Mouse (Mus musculus) Patski (cell line): ENCODE results near the gene Fdxr. TPM values are rescaled to one million over a fixed set of nuclear protein-coding genes. Genes with fewer than 3 reads are reported as not detected.

ENCODE experiments used
- ATAC-seq: fragments of 100-300 bp; one replicate; pipeline ENCODE4 v1.8.0; 2021
- CTCF ChIA-PET: fragments of 350-600 bp; sonication (Branson Sonifier 250); formaldehyde crosslinking; loops from one replicate; lab custom pipeline; 2022; ENCODE audit warnings: inconsistent platforms; lab: Charles Lee
- POLR2A ChIA-PET: fragments of 350-600 bp; sonication (Branson Sonifier 250); formaldehyde crosslinking; loops from one replicate; lab custom pipeline; 2022; ENCODE audit warnings: antibody characterized with exemption, inconsistent platforms; lab: Charles Lee
- DNase-seq: peaks from one replicate; pipeline ENCODE4 v3.0.0-alpha.2; 2011; ENCODE audit warnings: low read depth, low spot score
- H3K27me3 ChIP-seq: fragments of 371-371 bp; one replicate; pipeline ENCODE4 v1.5.1; 2021
- CTCF ChIP-seq: fragments of 100-300 bp; IDR thresholded peaks from one replicate; pipeline ENCODE4 v1.5.1; 2021
- in situ Hi-C: fragments of 300-500 bp; cut with MboI; formaldehyde crosslinking; loops from 3 replicates; pipeline ENCODE4 v1.11.1; 2018; ENCODE audit warnings: low pct_unique_long_range_greater_than_20kb, mixed read lengths
- polyA plus RNA-seq: library from polyadenylated mRNA; unstranded; gene quantifications from one replicate; pipeline ENCODE4 v1.2.3, GENCODE M21; 2021

The Fdxr gene
- polyA plus RNA-seq, 1 experiment from 2014 or later = 7.1 TPM

DNA sequence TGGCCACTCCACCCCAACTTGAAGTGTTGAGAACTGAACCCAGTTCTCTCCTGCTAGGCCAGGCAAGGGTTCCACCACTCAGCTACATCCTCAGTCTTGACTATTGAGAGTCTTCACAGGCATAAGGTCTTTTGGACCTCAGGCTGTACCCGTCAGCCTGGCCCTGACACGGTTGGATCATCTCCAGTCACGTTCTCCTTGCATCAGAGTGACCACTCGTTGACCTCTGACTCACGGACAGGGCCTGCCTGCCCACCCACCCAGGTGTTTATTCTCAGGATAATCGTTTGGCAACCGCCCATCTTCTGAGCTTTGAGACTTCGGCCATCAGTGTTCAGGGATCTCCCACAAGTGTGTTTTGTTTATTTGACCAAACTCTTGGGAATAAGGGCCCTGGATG, 26.3 kb upstream of the Fdxr start:
- ChIA-PET POLR2A (no interaction called here), CTCF (no interaction called here)
- in situ Hi-C loops = no loop called here
- TF ChIP-seq CTCF = no peak
- H3K27me3 ChIP-seq = no peaks in the 10 kb centered on the region
- ATAC-seq (no peak), DNase-seq (no peak)

DNA sequence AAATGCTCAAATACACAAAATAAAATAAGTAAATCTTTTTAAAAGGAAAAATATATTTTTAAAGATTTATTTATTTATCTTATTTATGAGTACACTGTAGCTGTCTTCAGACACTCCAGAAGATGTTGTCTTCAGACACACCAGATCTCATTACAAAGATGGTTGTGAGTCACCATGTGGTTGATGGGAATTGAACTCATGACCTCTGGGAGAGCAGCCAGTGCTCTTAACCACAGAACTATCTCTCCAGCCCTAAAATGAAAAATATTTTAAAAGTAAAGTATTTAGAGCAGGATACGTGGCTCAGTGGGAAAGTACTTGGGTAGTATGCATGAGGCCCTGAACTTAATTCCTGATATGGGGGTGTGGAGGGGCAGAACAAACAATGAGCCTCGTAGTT, 24.5 kb upstream of the Fdxr start:
- ATAC-seq (no peak), DNase-seq (no peak)
- peaks cover 11% of the 10 kb centered on the region for H3K27me3 ChIP-seq
- ChIA-PET CTCF (no interaction called here), POLR2A (no interaction called here)
- in situ Hi-C loops = no loop called here
- no peak for TF ChIP-seq CTCF

DNA sequence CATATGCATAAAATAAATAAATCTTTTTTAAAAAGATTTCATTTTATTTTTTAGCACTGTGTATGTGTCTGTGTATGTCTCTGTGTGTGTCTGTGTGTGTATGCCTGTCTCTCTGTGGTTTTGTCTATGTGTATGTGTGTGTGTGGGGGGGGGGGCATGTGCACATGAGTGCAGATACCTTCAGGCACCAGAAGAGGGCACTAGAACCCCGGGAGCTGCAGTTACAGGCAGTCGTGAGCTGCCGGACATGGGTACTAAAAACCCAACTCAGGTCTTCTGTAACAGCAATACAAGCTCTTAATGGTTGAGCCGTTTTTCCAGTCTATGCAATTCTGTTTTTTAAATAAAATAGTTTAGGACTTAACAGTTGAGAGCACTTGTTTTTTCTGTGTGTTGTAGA, 23.9 kb upstream of the Fdxr start:
- DNase-seq (no peak), ATAC-seq (no peak)
- no peak for TF ChIP-seq CTCF
- CTCF ChIA-PET = no interaction called here
- H3K27me3 ChIP-seq = peaks cover 11% of the 10 kb centered on the region
- POLR2A ChIA-PET = no interaction called here
- in situ Hi-C loops = no loop called here

DNA sequence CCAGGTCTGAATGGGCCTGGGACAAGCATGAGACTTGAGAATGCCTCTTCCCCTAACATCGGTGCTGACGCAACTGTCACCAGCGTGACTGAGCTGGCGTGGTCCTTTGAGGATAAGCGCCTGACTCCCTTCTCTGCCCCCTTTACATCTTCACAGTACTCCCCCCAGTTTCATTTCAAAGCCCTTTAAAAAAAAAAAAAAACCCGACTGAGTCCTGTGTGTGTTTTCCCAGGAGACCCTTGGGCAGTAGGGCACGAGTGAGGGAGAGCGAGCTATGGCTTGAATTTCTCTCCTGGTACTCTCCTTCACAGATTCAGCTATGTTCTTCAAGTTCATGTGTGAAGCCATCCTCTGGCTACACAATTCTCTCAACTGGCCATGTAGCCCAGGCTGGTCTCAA, 21.3 kb upstream of the Fdxr start:
- no peak for ATAC-seq
- H3K27me3 ChIP-seq = peaks cover 11% of the 10 kb centered on the region
- no peak for DNase-seq
- no peak for TF ChIP-seq CTCF
- in situ Hi-C loops = no loop called here
- POLR2A ChIA-PET = no interaction called here
- CTCF ChIA-PET = no interaction called here

DNA sequence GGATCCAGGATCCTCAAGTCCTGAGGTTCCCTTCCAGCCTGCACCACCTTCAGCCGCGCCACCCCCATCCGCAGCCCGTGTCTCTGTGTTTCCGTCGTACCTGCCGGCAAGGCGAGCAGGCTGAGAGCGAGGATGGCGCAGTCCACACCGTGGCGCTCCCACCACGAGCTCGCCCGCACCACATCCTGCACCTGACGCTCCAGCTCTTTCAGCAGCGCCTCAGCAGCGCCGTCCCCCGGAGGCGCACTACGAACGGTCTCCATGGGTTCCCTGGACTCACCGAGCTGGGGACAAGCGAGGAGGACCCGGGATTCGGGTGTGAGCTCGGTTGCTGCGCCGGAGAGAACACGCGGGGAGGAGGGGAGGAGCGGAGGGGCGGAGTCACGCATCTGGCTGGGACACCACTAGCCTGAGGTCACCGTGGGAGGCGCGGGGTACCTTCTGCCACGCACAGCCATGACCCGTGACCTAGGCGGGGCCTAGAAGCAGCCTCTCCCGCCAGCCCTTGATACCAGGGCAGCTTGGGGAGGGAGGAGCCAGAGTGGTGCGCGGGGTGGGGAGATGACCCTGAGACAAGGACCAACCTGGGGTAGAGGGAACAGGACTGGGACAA, 20.5 kb upstream of the Fdxr start, which contains the start of gene Fads6:
Gene Fads6 (minus strand): TSS at position 450 of the 613 bp plus-strand sequence.
- DNase-seq = no peak
- TF ChIP-seq CTCF = no peak
- ATAC-seq = no peak
- ChIA-PET CTCF (no interaction called here), POLR2A (no interaction called here)
- in situ Hi-C loops = no loop called here
- H3K27me3 ChIP-seq = peaks cover 11% of the 10 kb centered on the region

DNA sequence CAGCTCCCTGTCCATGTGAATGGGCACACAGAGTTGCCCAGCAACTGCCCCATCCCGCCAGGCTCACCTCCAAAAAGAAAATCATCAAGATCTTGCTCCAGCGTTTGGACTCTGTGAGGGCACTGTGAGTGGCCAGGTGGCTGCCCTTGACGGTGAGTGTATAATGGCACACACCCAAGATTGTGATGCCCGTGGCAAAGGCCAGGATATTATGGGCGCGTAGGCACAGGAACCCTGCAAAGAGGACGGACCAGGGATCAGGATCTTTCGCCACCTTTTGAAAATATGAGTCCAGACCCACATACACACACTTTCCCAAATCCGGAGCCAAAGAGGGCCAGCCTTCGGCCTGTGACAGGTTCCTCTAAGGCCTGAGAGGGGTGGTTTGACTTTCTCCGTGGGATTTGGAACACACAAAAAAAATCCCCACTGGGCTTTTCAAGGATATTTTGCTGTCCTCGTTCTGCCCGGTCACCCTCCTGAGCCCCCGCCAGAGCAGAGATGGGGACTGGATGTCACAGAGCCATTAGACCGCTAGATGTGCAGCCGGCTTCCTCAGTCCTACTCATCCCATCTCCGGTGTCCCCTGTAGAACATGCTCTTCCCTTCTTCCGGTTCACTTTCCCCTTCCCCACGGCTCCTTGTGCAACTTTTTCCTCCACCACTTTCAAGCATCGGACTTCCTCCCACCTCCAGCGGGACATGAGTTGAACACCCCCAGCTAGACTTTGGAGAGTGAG, 19.8 kb upstream of the Fdxr start:
- in situ Hi-C loops = no loop called here
- DNase-seq (no peak), ATAC-seq (no peak)
- TF ChIP-seq CTCF = no peak
- ChIA-PET CTCF (no interaction called here), POLR2A (no interaction called here)
- peaks cover 11% of the 10 kb centered on the region for H3K27me3 ChIP-seq

DNA sequence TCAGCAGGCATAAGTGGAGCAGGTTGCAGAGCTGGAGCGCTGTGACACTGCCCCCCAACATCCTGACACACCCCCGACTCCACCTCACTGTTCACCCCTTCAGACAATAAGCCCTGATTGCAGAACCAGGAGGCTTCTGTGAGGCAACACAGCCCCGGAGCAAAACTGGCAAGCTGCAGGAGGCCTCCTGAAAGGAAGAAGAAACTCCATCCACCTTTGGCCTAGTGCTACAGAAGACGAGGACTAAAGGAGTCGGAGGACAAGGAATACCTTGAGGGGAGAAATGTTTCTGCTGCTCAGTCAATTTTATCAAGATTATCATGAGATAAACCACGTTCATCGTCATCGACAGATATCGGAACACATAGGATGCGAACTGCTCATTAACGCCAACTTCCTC, 19.1 kb upstream of the Fdxr start:
- no peak for DNase-seq
- ChIA-PET POLR2A (no interaction called here), CTCF (no interaction called here)
- no peak for ATAC-seq
- in situ Hi-C loops = no loop called here
- TF ChIP-seq CTCF = no peak
- H3K27me3 ChIP-seq = peaks cover 11% of the 10 kb centered on the region

DNA sequence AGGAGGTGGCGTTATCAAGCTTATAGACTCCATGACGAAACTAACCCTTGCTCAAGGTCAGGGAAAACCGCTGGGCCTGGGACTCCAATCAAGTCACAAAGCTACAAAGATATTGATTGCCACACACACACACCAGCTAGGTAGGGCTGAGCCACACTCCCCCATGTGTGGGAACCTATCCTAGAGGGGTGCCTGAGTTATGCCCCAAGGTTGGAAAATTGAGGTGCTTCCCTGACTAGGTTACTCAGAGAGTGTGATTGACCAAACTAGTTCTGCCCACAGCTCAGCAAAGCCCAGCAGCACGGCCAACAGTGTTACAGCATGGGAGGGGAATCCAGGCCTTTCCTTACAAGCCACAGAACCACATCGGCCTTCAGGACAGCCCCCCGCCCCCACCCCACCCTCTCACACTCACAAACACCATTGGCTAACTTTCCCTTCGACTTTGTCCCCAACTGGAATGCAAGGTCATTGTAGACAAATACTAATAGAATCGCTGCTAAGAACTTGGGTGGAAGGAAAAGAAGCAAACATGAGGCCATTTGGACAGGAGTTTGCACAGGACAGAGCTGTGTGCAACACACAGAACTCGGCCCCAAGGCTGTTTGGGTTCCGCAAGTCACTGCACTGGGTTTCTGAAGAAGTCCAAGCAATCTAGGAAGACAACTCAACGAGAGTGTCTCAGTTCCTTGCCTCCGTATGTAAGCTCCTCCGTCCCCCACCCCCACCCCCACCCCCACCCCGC, 16.0 kb upstream of the Fdxr start:
- in situ Hi-C loops = no loop called here
- POLR2A ChIA-PET = no interaction called here
- peaks cover 11% of the 10 kb centered on the region for H3K27me3 ChIP-seq
- TF ChIP-seq CTCF = no peak
- CTCF ChIA-PET = interaction anchor here (0.7 to 2.6 kb wide), 2 partner anchors 16 to 29 kb away, joined by 3 to 9 read pairs; partner anchors contain the start of genes Fdxr and Ush1g
- no peak for ATAC-seq
- no peak for DNase-seq

DNA sequence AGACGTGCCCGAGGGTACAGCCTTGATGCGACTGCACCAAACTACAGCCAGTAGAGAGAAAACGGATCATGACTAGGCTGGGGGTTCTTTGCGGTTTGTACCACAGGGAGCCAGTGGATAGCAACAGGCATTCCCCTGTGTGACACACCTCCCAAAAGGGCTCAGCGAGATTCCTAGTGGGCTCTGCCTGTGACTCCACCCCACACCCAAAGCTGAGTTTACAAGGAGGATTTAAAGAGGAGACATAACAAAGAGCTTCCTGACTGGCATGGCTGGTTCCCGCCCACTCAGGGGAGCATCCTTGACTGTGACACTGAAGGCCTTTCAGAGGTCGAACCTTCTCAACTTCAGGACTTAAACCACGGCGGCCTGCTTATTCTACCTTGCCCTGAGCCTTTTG, 14.7 kb upstream of the Fdxr start:
- TF ChIP-seq CTCF = no peak
- no peak for ATAC-seq
- in situ Hi-C loops = no loop called here
- CTCF ChIA-PET = interaction anchor here (2.6 kb wide), 1 partner anchor 15 kb away, joined by 9 read pairs; the partner anchor contains the start of gene Fdxr
- POLR2A ChIA-PET = interaction anchor here (1.3 kb wide), 1 partner anchor 14 kb away, joined by 4 read pairs; the partner anchor contains the start of gene Fdxr
- DNase-seq = no peak
- no peaks in the 10 kb centered on the region for H3K27me3 ChIP-seq

DNA sequence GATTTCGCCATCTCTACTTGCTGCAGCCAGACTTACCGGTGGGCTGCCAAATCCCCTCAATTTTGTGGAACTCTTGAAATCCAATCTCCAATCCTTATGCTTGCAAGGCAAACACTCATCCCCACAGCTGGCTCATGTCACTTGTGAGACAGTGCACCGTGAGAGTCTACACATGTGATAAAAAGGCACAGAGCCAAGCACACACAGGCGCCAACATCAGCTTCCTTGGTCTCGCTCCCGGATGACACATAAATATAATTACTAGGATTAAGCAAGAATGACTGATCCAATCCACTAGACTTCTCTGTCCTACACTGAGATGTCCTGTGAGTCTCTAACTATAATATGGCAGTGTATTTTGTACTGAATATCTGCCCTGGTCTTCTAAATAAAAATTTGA, 14.1 kb upstream of the Fdxr start:
- DNase-seq = no peak
- in situ Hi-C loops = no loop called here
- ChIA-PET POLR2A (interaction anchor here (1.0 to 1.3 kb wide), 2 partner anchors 14 to 50 kb away, joined by 4 read pairs; partner anchors contain the start of gene Fdxr), CTCF (interaction anchor here (0.9 to 2.6 kb wide), 2 partner anchors 9 to 14 kb away, joined by 3 to 9 read pairs; partner anchors contain the start of gene Fdxr)
- H3K27me3 ChIP-seq = no peaks in the 10 kb centered on the region
- TF ChIP-seq CTCF = no peak
- ATAC-seq = peak; percentile 12
